Mouse (Mus musculus) layer of hippocampus, adult 11-12 months (tissue): ENCODE measurements around the gene Hist1h3f.

Experiments
- DNase-seq: peaks from one replicate; pipeline ENCODE4 v3.0.0; 2022; ENCODE audit warnings: low spot score

Gene Hist1h3f

GRCm38 (mm10) chr13:23518295-23518603, 25.6 kb upstream of the Hist1h3f start:
- DNase-seq: no peak

GRCm38 (mm10) chr13:23518885-23519284, 25.0 kb upstream of the Hist1h3f start:
- DNase-seq: peak; percentile 86

GRCm38 (mm10) chr13:23519416-23519815, 24.4 kb upstream of the Hist1h3f start:
- peak; percentile 85 for DNase-seq

- peak; percentile 77 for DNase-seq
Observed at GRCm38 (mm10) chr13:23521703-23522102, 22.1 kb upstream of the Hist1h3f start.

GRCm38 (mm10) chr13:23523976-23524375, 19.9 kb upstream of the Hist1h3f start:
- no peak for DNase-seq

GRCm38 (mm10) chr13:23524654-23525053, 19.2 kb upstream of the Hist1h3f start:
- DNase-seq: peak; percentile 63

- no peak for DNase-seq
Observed at GRCm38 (mm10) chr13:23525901-23526300, 18.0 kb upstream of the Hist1h3f start.

- peak; percentile 96 for DNase-seq
Observed at GRCm38 (mm10) chr13:23526312-23526711, 17.5 kb upstream of the Hist1h3f start.

- DNase-seq: no peak
Observed at GRCm38 (mm10) chr13:23529005-23529404, 14.8 kb upstream of the Hist1h3f start.

GRCm38 (mm10) chr13:23529480-23530165, 14.2 kb upstream of the Hist1h3f start:
- no peak for DNase-seq

GRCm38 (mm10) chr13:23530181-23530900, 13.5 kb upstream of the Hist1h3f start:
- DNase-seq: peak; percentile 80

- DNase-seq: peak; percentile 98
Observed at GRCm38 (mm10) chr13:23530901-23531875, 12.7 kb upstream of the Hist1h3f start, which contains the start of gene Hist1h4h. Gene Hist1h4h (plus strand): TSS chr13:23531050.

GRCm38 (mm10) chr13:23532262-23533075, 11.4 kb upstream of the Hist1h3f start:
- no peak for DNase-seq

GRCm38 (mm10) chr13:23533560-23534367, 10.1 kb upstream of the Hist1h3f start, which contains the start of gene Hist1h2af:
Gene Hist1h2af (plus strand): TSS chr13:23533906.
- DNase-seq: peak; percentile 80

GRCm38 (mm10) chr13:23534368-23535131, 9.3 kb upstream of the Hist1h3f start:
- no peak for DNase-seq

GRCm38 (mm10) chr13:23535137-23536075, 8.4 kb upstream of the Hist1h3f start, which contains the start of gene Hist1h3g:
Gene Hist1h3g (plus strand): TSS chr13:23535422.
- peak; percentile 91 for DNase-seq

- DNase-seq: no peak
Observed at GRCm38 (mm10) chr13:23536076-23536822, 7.6 kb upstream of the Hist1h3f start.
